In the genomic region with DNA sequence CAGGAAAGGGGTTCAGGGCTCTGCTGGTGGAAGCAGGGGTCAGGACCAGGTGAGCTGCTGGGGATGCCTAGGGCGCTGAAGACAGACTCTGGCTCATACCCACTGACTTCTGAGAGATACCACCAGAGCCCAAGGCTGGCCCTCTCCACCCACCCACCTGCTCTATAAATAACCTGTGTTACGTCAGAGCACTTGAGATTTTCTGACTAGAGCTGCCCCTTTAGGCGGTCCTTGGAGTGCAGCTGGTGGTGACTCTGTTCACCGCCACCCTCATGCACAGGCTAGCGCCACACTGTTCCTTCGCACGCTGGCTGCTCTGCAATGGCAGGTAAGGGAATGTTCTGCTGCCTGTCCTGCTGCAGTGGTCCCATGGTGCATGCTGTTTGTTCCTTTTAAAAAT, we compare ENCODE assay signal across 13 mouse cellular contexts. TPM values are rescaled to one million over a fixed set of nuclear protein-coding genes. Genes with fewer than 3 reads are reported as not detected.
DNase-seq lines count a peak whose midpoint lies in the region; ATAC-seq and TF ChIP-seq lines count a peak whose summit lies in the region.
"Had no signal": no experiment of that assay in that cellular context is flagged by ENCODE, and none has a peak within 500 bp of the region (broad histone marks: within the 10 kb centered on the region; RNA-seq: fewer than 3 reads in every experiment).

No protein-coding gene starts in this region.

- H3K36me3 ChIP-seq in embryonic facial prominence, embryonic 12.5 days = peaks cover 33% of the 10 kb centered on the region
- H3K36me3 ChIP-seq in embryonic facial prominence, embryonic 10.5 days (replicated peaks) = peaks cover 42% of the 10 kb centered on the region
- 0 out of 2 replicates have a peak, but pooled peaks cover 3% of the 10 kb centered on the region for H3K36me3 ChIP-seq in liver, embryonic 11.5 days (ENCODE audit: control insufficient read depth, insufficient read depth, low read length)
- no peaks in the 10 kb centered on the region; the same call in none of the 2 replicates for H3K36me3 ChIP-seq in liver, postnatal 0 days (replicated peaks; ENCODE audit: insufficient read depth, low read length)
- peaks cover 50% of the 10 kb centered on the region for H3K36me3 ChIP-seq in G1E (replicated peaks)

- no peaks in the 10 kb centered on the region for H3K27me3 ChIP-seq in embryonic facial prominence, embryonic 12.5 days
- H3K27me3 ChIP-seq in embryonic facial prominence, embryonic 10.5 days (replicated peaks; ENCODE audit: low read depth, poor library complexity, severe bottlenecking) = no peaks in the 10 kb centered on the region
- no peaks in the 10 kb centered on the region for H3K27me3 ChIP-seq in liver, embryonic 11.5 days (replicated peaks; ENCODE audit: control insufficient read depth, insufficient read depth, low read length)
- no peaks in the 10 kb centered on the region for H3K27me3 ChIP-seq in liver, postnatal 0 days (ENCODE audit: insufficient read depth, low read length)
- no peaks in the 10 kb centered on the region for H3K27me3 ChIP-seq in G1E (ENCODE audit: insufficient read depth, low read length)

- H3K9me3 ChIP-seq in embryonic facial prominence, embryonic 12.5 days = no peaks in the 10 kb centered on the region
- no peaks in the 10 kb centered on the region for H3K9me3 ChIP-seq in embryonic facial prominence, embryonic 10.5 days
- no peaks in the 10 kb centered on the region for H3K9me3 ChIP-seq in liver, embryonic 11.5 days (ENCODE audit: control insufficient read depth, low read length)
- H3K9me3 ChIP-seq in liver, postnatal 0 days (ENCODE audit: low read length) = no peaks in the 10 kb centered on the region
- no peaks in the 10 kb centered on the region for H3K9me3 ChIP-seq in G1E (replicated peaks)

- no peak for DNase-seq in embryonic facial prominence, embryonic 10.5 days (ENCODE audit: low spot score)
- DNase-seq in liver, embryonic 11.5 days (ENCODE audit: low spot score) = no peak
- no peak for DNase-seq in liver, postnatal 0 days
- no peak for DNase-seq in G1E (ENCODE audit: low spot score)
- DNase-seq in heart, postnatal 4 days = peak; percentile 46
- no peak for DNase-seq in gastrocnemius, postnatal 36 days
- DNase-seq in left cerebral cortex, postnatal 4 days = no peak
- DNase-seq: cerebellum, adult 8-10 months; lung, adult 2 months had no signal

- H3K4me2 ChIP-seq in embryonic facial prominence, embryonic 12.5 days (replicated peaks) = 0 out of 2 replicates have a peak overlapping the region, but pooled peaks have one; percentile 3
- peak overlapping the region; percentile 75 for H3K4me2 ChIP-seq in liver, embryonic 11.5 days
- H3K4me2 ChIP-seq in liver, postnatal 0 days (ENCODE audit: low read depth, low read length) = no peak overlapping the region

- no peak for ATAC-seq in embryonic facial prominence, embryonic 12.5 days (ENCODE audit: insufficient number of reproducible peaks, insufficient read depth, low FRiP score, low TSS enrichment)
- no peak for ATAC-seq in liver, embryonic 11.5 days (replicated peaks; ENCODE audit: low FRiP score)
- no peak for ATAC-seq in liver, postnatal 0 days
- no peak for ATAC-seq in G1E (ENCODE audit: extremely low read depth, insufficient number of reproducible peaks, low FRiP score, poor library complexity, severe bottlenecking)
- ATAC-seq: intestine, postnatal 0 days had no signal

- H3K4me1 ChIP-seq in embryonic facial prominence, embryonic 12.5 days = peaks cover 12% of the 10 kb centered on the region
- peaks cover 27% of the 10 kb centered on the region for H3K4me1 ChIP-seq in embryonic facial prominence, embryonic 10.5 days
- H3K4me1 ChIP-seq in liver, embryonic 11.5 days (replicated peaks; ENCODE audit: control insufficient read depth, insufficient read depth, low read length) = peaks cover 27% of the 10 kb centered on the region
- peaks cover 33% of the 10 kb centered on the region for H3K4me1 ChIP-seq in liver, postnatal 0 days (ENCODE audit: insufficient read depth)
- H3K4me1 ChIP-seq in G1E (ENCODE audit: insufficient read depth, low read depth, low read length) = peaks cover 54% of the 10 kb centered on the region

- intact Hi-C loops in gastrocnemius, postnatal 36 days (cut with DNase I) = no loop called here
- intact Hi-C loops in left cerebral cortex, postnatal 4 days (cut with DNase I) = no loop called here

- H3K4me3 ChIP-seq in embryonic facial prominence, embryonic 12.5 days = no peak overlapping the region
- no peak overlapping the region; the same call in 1 of the 2 replicates for H3K4me3 ChIP-seq in embryonic facial prominence, embryonic 10.5 days
- no peak overlapping the region for H3K4me3 ChIP-seq in liver, embryonic 11.5 days (ENCODE audit: low read depth, low read length)
- H3K4me3 ChIP-seq in liver, postnatal 0 days (ENCODE audit: low read depth, low read length) = no peak overlapping the region
- peak overlapping the region; percentile 53; the same call in 1 of the 2 replicates for H3K4me3 ChIP-seq in G1E (ENCODE audit: low read depth, low read length)
- H3K4me3 ChIP-seq: left cerebral cortex, adult 2 months had no signal

- TF ChIP-seq EP300 in liver, postnatal 0 days (IDR thresholded peaks at IDR 0.05; ENCODE audit: low read depth) = no peak

- no peak overlapping the region for H3K27ac ChIP-seq in embryonic facial prominence, embryonic 12.5 days
- no peak overlapping the region for H3K27ac ChIP-seq in embryonic facial prominence, embryonic 10.5 days (replicated peaks)
- no peak overlapping the region; the same call in 1 of the 2 replicates for H3K27ac ChIP-seq in liver, embryonic 11.5 days (ENCODE audit: low read depth, low read length)
- no peak overlapping the region for H3K27ac ChIP-seq in liver, postnatal 0 days (ENCODE audit: low read depth)
- H3K27ac ChIP-seq: left cerebral cortex, adult 2 months had no signal

- 89% methylated on average over 7 of the region's 7 CpGs for WGBS in embryonic facial prominence, embryonic 12.5 days
- 92% methylated on average over 7 of the region's 7 CpGs for WGBS in embryonic facial prominence, embryonic 10.5 days
- 83% methylated on average over 7 of the region's 7 CpGs for WGBS in liver, embryonic 11.5 days
- 76% methylated on average over 7 of the region's 7 CpGs for WGBS in liver, postnatal 0 days (ENCODE audit: insufficient replicate concordance)

- no peak overlapping the region; the same call in 1 of the 2 replicates for H3K9ac ChIP-seq in embryonic facial prominence, embryonic 12.5 days
- H3K9ac ChIP-seq in liver, embryonic 11.5 days (ENCODE audit: low read depth, low read length) = no peak overlapping the region
- H3K9ac ChIP-seq in liver, postnatal 0 days (replicated peaks) = no peak overlapping the region

- TF ChIP-seq CTCF in liver, postnatal 0 days (IDR thresholded peaks at IDR 0.05; ENCODE audit: low read depth) = no peak
- no peak for TF ChIP-seq CTCF in G1E (IDR thresholded peaks at IDR 0.05; ENCODE audit: low read depth, low read length)

RNA-seq across cellular contexts. Expression of a gene that starts 1.9 kb away (rescaled TPM):
- 65.9 and 72.0 TPM in 2 replicates for polyA plus RNA-seq in embryonic facial prominence, embryonic 12.5 days (2016; fragmentation: Nextera tagmentation; extraction: Ambion mirVana)
- 66.1 and 72.1 TPM in 2 replicates for polyA plus RNA-seq in embryonic facial prominence, embryonic 10.5 days (2016; fragmentation: Nextera tagmentation; extraction: Ambion mirVana)
- 53.1 and 53.4 TPM in 2 replicates for polyA plus RNA-seq in liver, embryonic 11.5 days (2014; fragmentation: Nextera tagmentation; extraction: Ambion mirVana)
- 17.3 and 20.2 TPM in 2 replicates for polyA plus RNA-seq in liver, postnatal 0 days (2015; fragmentation: Nextera tagmentation; extraction: Ambion mirVana)
- total RNA-seq in G1E (2014; fragmentation: Nextera tagmentation) = 15.3 and 22.0 TPM in 2 replicates
- 15.8 and 22.0 TPM in 2 replicates for total RNA-seq in G1E (2017)
- polyA plus RNA-seq in G1E (2012) = 119 and 145 TPM in 2 replicates
- 100 to 1,000 TPM; 100 to 110 TPM for total RNA-seq in heart, postnatal 4 days (2021)
- 10 to 100 TPM; 75.3 to 75.9 TPM for total RNA-seq in gastrocnemius, postnatal 36 days (2021)
- 10 to 100 TPM; 48.3 to 56.0 TPM for total RNA-seq in left cerebral cortex, postnatal 4 days (2021)

RNA-seq across cellular contexts. Expression of a gene that starts 34.6 kb away (rescaled TPM):
- polyA plus RNA-seq in embryonic facial prominence, embryonic 12.5 days (2016; fragmentation: Nextera tagmentation; extraction: Ambion mirVana) = 1.4 and 1.9 TPM in 2 replicates
- 0.69 and 0.70 TPM in 2 replicates for polyA plus RNA-seq in embryonic facial prominence, embryonic 10.5 days (2016; fragmentation: Nextera tagmentation; extraction: Ambion mirVana)
- 0.45 and 0.51 TPM in 2 replicates for polyA plus RNA-seq in liver, embryonic 11.5 days (2014; fragmentation: Nextera tagmentation; extraction: Ambion mirVana)
- polyA plus RNA-seq in liver, postnatal 0 days (2015; fragmentation: Nextera tagmentation; extraction: Ambion mirVana) = 0.11 TPM in 1 of 2 replicates, not detected in the other
- total RNA-seq in G1E (2014; fragmentation: Nextera tagmentation) (2.1 and 4.4 TPM in 2 replicates), G1E (2017) (0.17 and 0.55 TPM in 2 replicates)
- 2.3 and 3.1 TPM in 2 replicates for polyA plus RNA-seq in G1E (2012)
- total RNA-seq in heart, postnatal 4 days (2021) = under 1 TPM; 0.20 to 0.21 TPM
- under 1 TPM; 0.28 to 0.32 TPM for total RNA-seq in gastrocnemius, postnatal 36 days (2021)
- under 1 TPM; 0.72 to 0.94 TPM for total RNA-seq in left cerebral cortex, postnatal 4 days (2021)
- total RNA-seq: hematopoietic stem cell, adult 5-6 weeks had no signal
- polyA plus RNA-seq: intestine, postnatal 0 days had no signal

RNA-seq across cellular contexts. Expression of a gene that starts 34.8 kb away (rescaled TPM):
- polyA plus RNA-seq in embryonic facial prominence, embryonic 12.5 days (2016; fragmentation: Nextera tagmentation; extraction: Ambion mirVana) = 46.5 and 46.7 TPM in 2 replicates
- 45.8 and 46.8 TPM in 2 replicates for polyA plus RNA-seq in embryonic facial prominence, embryonic 10.5 days (2016; fragmentation: Nextera tagmentation; extraction: Ambion mirVana)
- polyA plus RNA-seq in liver, embryonic 11.5 days (2014; fragmentation: Nextera tagmentation; extraction: Ambion mirVana) = 38.6 and 46.2 TPM in 2 replicates
- polyA plus RNA-seq in liver, postnatal 0 days (2015; fragmentation: Nextera tagmentation; extraction: Ambion mirVana) = 17.6 and 18.8 TPM in 2 replicates
- total RNA-seq in G1E (2014; fragmentation: Nextera tagmentation) = 65.0 and 73.8 TPM in 2 replicates
- total RNA-seq in G1E (2017) = 82.4 and 114 TPM in 2 replicates
- 24.7 and 42.9 TPM in 2 replicates for polyA plus RNA-seq in G1E (2012)
- total RNA-seq in heart, postnatal 4 days (2021) = 10 to 100 TPM; 28.0 to 29.1 TPM
- total RNA-seq in gastrocnemius, postnatal 36 days (2021) = 10 to 100 TPM; 14.2 to 16.3 TPM
- total RNA-seq in left cerebral cortex, postnatal 4 days (2021) = 10 to 100 TPM; 42.2 to 44.7 TPM

RNA-seq across cellular contexts. Expression of a gene that starts 35.1 kb away (rescaled TPM):
- polyA plus RNA-seq in embryonic facial prominence, embryonic 12.5 days (2016; fragmentation: Nextera tagmentation; extraction: Ambion mirVana) = 25.8 and 28.3 TPM in 2 replicates
- 22.4 and 25.2 TPM in 2 replicates for polyA plus RNA-seq in embryonic facial prominence, embryonic 10.5 days (2016; fragmentation: Nextera tagmentation; extraction: Ambion mirVana)
- 15.2 and 16.7 TPM in 2 replicates for polyA plus RNA-seq in liver, embryonic 11.5 days (2014; fragmentation: Nextera tagmentation; extraction: Ambion mirVana)
- polyA plus RNA-seq in liver, postnatal 0 days (2015; fragmentation: Nextera tagmentation; extraction: Ambion mirVana) = 3.6 TPM in 2 replicates
- total RNA-seq in G1E (2014; fragmentation: Nextera tagmentation) (11.9 and 12.6 TPM in 2 replicates), G1E (2017) (7.2 and 13.2 TPM in 2 replicates)
- polyA plus RNA-seq in G1E (2012) = 4.9 and 6.0 TPM in 2 replicates
- total RNA-seq in heart, postnatal 4 days (2021) = 10 to 100 TPM; 25.4 to 25.8 TPM
- total RNA-seq in gastrocnemius, postnatal 36 days (2021) = 1 to 10 TPM; 6.2 to 9.3 TPM
- total RNA-seq in left cerebral cortex, postnatal 4 days (2021) = 10 to 100 TPM; 11.7 to 14.6 TPM

RNA-seq across cellular contexts. Expression of a gene that starts 38.0 kb away (rescaled TPM):
- polyA plus RNA-seq in embryonic facial prominence, embryonic 12.5 days (2016; fragmentation: Nextera tagmentation; extraction: Ambion mirVana) = 4.4 and 4.6 TPM in 2 replicates
- 2.6 and 2.9 TPM in 2 replicates for polyA plus RNA-seq in embryonic facial prominence, embryonic 10.5 days (2016; fragmentation: Nextera tagmentation; extraction: Ambion mirVana)
- polyA plus RNA-seq in liver, embryonic 11.5 days (2014; fragmentation: Nextera tagmentation; extraction: Ambion mirVana) = 7.1 and 7.9 TPM in 2 replicates
- polyA plus RNA-seq in liver, postnatal 0 days (2015; fragmentation: Nextera tagmentation; extraction: Ambion mirVana) = 18.5 and 19.2 TPM in 2 replicates
- total RNA-seq in G1E (2014; fragmentation: Nextera tagmentation) (18.8 and 19.3 TPM in 2 replicates), G1E (2017) (5.1 and 5.3 TPM in 2 replicates)
- polyA plus RNA-seq in G1E (2012) = 9.7 and 12.1 TPM in 2 replicates
- total RNA-seq in heart, postnatal 4 days (2021) = 10 to 100 TPM; 25.9 to 28.0 TPM
- total RNA-seq in gastrocnemius, postnatal 36 days (2021) = 10 to 100 TPM; 28.0 to 40.6 TPM
- 10 to 100 TPM; 20.7 to 24.9 TPM for total RNA-seq in left cerebral cortex, postnatal 4 days (2021)
